Mouse (Mus musculus) gastrocnemius, adult 18-20 months (tissue): ENCODE measurements at regions not wholly inside any gene's neighbourhood (a gene's known extent, or its start where the extent isn't known, plus 50 kb on each side); places are given as distances from the start of the nearest gene placed in this dataset.
A peak's percentile ranks its signal among the peaks of the same experiment; 100 is the strongest.

ENCODE experiments used
- DNase-seq: peaks from one replicate; pipeline ENCODE4 v3.0.0; 2021; ENCODE audit warnings: low spot score

- DNase-seq, result no peak
These were observed 280.3 kb downstream of the Ccdc91 start for GRCm38 (mm10) chr6:147755750-147756523.

- no peak for DNase-seq
These were observed 283.9 kb downstream of the Ccdc91 start for GRCm38 (mm10) chr6:147759485-147759884.

- no peak for DNase-seq
These were observed 284.5 kb downstream of the Ccdc91 start for GRCm38 (mm10) chr6:147760113-147760512.

- DNase-seq, result no peak
These were observed 281.8 kb upstream of the Far2 start for GRCm38 (mm10) chr6:147765241-147765640.

GRCm38 (mm10) chr6:147769180-147769579 is 277.9 kb upstream of the Far2 start:
- no peak for DNase-seq

GRCm38 (mm10) chr6:147770034-147770433 is 277.0 kb upstream of the Far2 start:
- DNase-seq, result no peak

GRCm38 (mm10) chr6:147771411-147771810 is 275.6 kb upstream of the Far2 start:
- peak; percentile 70 for DNase-seq

- no peak for DNase-seq
These were observed 273.2 kb upstream of the Far2 start for GRCm38 (mm10) chr6:147773904-147774303.

- no peak for DNase-seq
These were observed 272.4 kb upstream of the Far2 start for GRCm38 (mm10) chr6:147774626-147775025.

- no peak for DNase-seq
These were observed 267.6 kb upstream of the Far2 start for GRCm38 (mm10) chr6:147779466-147779865.

- no peak for DNase-seq
These were observed 262.8 kb upstream of the Far2 start for GRCm38 (mm10) chr6:147784249-147784648.

GRCm38 (mm10) chr6:147784854-147785253 is 262.2 kb upstream of the Far2 start:
- no peak for DNase-seq

- DNase-seq, result no peak
These were observed 259.0 kb upstream of the Far2 start for GRCm38 (mm10) chr6:147788095-147788494.

GRCm38 (mm10) chr6:147789112-147789511 is 257.9 kb upstream of the Far2 start:
- DNase-seq, result no peak

GRCm38 (mm10) chr6:147793811-147794210 is 253.2 kb upstream of the Far2 start:
- peak; percentile 9 for DNase-seq

- no peak for DNase-seq
These were observed 252.7 kb upstream of the Far2 start for GRCm38 (mm10) chr6:147794351-147794750.

- no peak for DNase-seq
These were observed 247.9 kb upstream of the Far2 start for GRCm38 (mm10) chr6:147799009-147799727.

- no peak for DNase-seq
These were observed 247.2 kb upstream of the Far2 start for GRCm38 (mm10) chr6:147799861-147800260.

GRCm38 (mm10) chr6:147800846-147801245 is 246.2 kb upstream of the Far2 start:
- DNase-seq, result no peak

- DNase-seq, result no peak
These were observed 243.2 kb upstream of the Far2 start for GRCm38 (mm10) chr6:147803893-147804292.

- peak; percentile 78 for DNase-seq
These were observed 236.3 kb upstream of the Far2 start for GRCm38 (mm10) chr6:147810710-147811109.

GRCm38 (mm10) chr6:147816861-147817260 is 230.2 kb upstream of the Far2 start:
- no peak for DNase-seq

- DNase-seq, result no peak
These were observed 229.8 kb upstream of the Far2 start for GRCm38 (mm10) chr6:147817262-147817661.
